Mouse (Mus musculus): ENCODE data around the gene Tmem141. TPM values are rescaled to one million over a fixed set of nuclear protein-coding genes. Genes with fewer than 3 reads are reported as not detected.

The Tmem141 gene
- total RNA-seq, 1 experiment from 2014 or later: 28.8 TPM

Other genes starting within 250 kb of the Tmem141 start
- 3.3 and 12.1 TPM in 2 replicates for gene Sapcd2, start 249.7 kb downstream of the Tmem141 start, total RNA-seq (2017)
- gene Entpd2, start 226.1 kb downstream of the Tmem141 start, total RNA-seq (2017): not detected in 2 replicates
- 0.74 and 2.3 TPM in 2 replicates for gene Npdc1, start 222.7 kb downstream of the Tmem141 start, total RNA-seq (2017)
- gene Fut7, start 198.7 kb downstream of the Tmem141 start, total RNA-seq (2017): 23.6 and 28.5 TPM in 2 replicates
- gene Abca2, start 193.3 kb downstream of the Tmem141 start, total RNA-seq (2017): 52.7 and 57.5 TPM in 2 replicates
- not detected in 2 replicates for gene Clic3, start 165.2 kb downstream of the Tmem141 start, total RNA-seq (2017)
- 27.5 and 28.0 TPM in 2 replicates for gene Paxx, start 160.9 kb downstream of the Tmem141 start, total RNA-seq (2017)
- gene Ptgds, start 152.0 kb downstream of the Tmem141 start, total RNA-seq (2017): 3.4 and 3.5 TPM in 2 replicates
- gene Lcn12, start 128.1 kb downstream of the Tmem141 start, total RNA-seq (2017): not detected in 2 replicates
- gene Fbxw5, start 121.3 kb downstream of the Tmem141 start, total RNA-seq (2017): 20.6 and 25.1 TPM in 2 replicates
- gene C8g, start 120.3 kb downstream of the Tmem141 start, total RNA-seq (2017): 0.35 and 2.0 TPM in 2 replicates
- 18.0 and 20.2 TPM in 2 replicates for gene Traf2, start 75.1 kb downstream of the Tmem141 start, total RNA-seq (2017)
- gene Edf1, start 64.2 kb downstream of the Tmem141 start, total RNA-seq (2017): 68.7 and 71.1 TPM in 2 replicates
- 1.1 and 4.8 TPM in 2 replicates for gene Mamdc4, start 47.2 kb downstream of the Tmem141 start, total RNA-seq (2017)
- gene Phpt1, start 46.8 kb downstream of the Tmem141 start, total RNA-seq (2017): 27.8 and 63.7 TPM in 2 replicates
- 0.40 TPM in 1 of 2 replicates, not detected in the other for gene Ajm1, start 40.2 kb downstream of the Tmem141 start, total RNA-seq (2017)
- 56.5 and 67.0 TPM in 2 replicates for gene Rabl6, start 13.5 kb downstream of the Tmem141 start, total RNA-seq (2017)
- not detected in 2 replicates for gene Ccdc183, start 4.3 kb downstream of the Tmem141 start, total RNA-seq (2017)
- 0.94 TPM in 1 of 2 replicates, not detected in the other for gene Fcna, start 6.0 kb upstream of the Tmem141 start, total RNA-seq (2017)
- gene Lcn8, start 31.1 kb upstream of the Tmem141 start, total RNA-seq (2017): not detected in 2 replicates
- gene Lcn5, start 35.9 kb upstream of the Tmem141 start, total RNA-seq (2017): not detected in 2 replicates
- not detected in 2 replicates for gene Lcn6, start 54.8 kb upstream of the Tmem141 start, total RNA-seq (2017)
- not detected in 2 replicates for gene Lcn10, start 60.7 kb upstream of the Tmem141 start, total RNA-seq (2017)
- gene Obp2a, start 78.0 kb upstream of the Tmem141 start, total RNA-seq (2017): not detected in 2 replicates
- gene Bmyc, start 84.7 kb upstream of the Tmem141 start, total RNA-seq (2017): 6.4 and 11.8 TPM in 2 replicates
- not detected in 2 replicates for gene Obp2b, start 115.0 kb upstream of the Tmem141 start, total RNA-seq (2017)
- gene Lcn3, start 143.6 kb upstream of the Tmem141 start, total RNA-seq (2017): not detected in 2 replicates
- not detected in 2 replicates for gene Lcn11, start 155.0 kb upstream of the Tmem141 start, total RNA-seq (2017)
- gene Gm13539, start 160.3 kb upstream of the Tmem141 start, total RNA-seq (2017): not detected in 2 replicates
- gene Glt6d1, start 193.8 kb upstream of the Tmem141 start, total RNA-seq (2017): not detected in 2 replicates
- not detected in 2 replicates for gene Lcn9, start 201.1 kb upstream of the Tmem141 start, total RNA-seq (2017)
- not detected in 2 replicates for gene Sohlh1, start 225.2 kb upstream of the Tmem141 start, total RNA-seq (2017)
- not detected in 2 replicates for gene Kcnt1, start 241.7 kb upstream of the Tmem141 start, total RNA-seq (2017)

Measured in hematopoietic stem cell, adult 5-6 weeks (primary cell).